Mouse (Mus musculus) ovary, postnatal 14 days (tissue): ENCODE data around the gene Aif1.

Experiments
- DNase-seq: peaks from one replicate; pipeline ENCODE4 v3.0.0; 2022; ENCODE audit warnings: low spot score

Aif1 gene

DNA sequence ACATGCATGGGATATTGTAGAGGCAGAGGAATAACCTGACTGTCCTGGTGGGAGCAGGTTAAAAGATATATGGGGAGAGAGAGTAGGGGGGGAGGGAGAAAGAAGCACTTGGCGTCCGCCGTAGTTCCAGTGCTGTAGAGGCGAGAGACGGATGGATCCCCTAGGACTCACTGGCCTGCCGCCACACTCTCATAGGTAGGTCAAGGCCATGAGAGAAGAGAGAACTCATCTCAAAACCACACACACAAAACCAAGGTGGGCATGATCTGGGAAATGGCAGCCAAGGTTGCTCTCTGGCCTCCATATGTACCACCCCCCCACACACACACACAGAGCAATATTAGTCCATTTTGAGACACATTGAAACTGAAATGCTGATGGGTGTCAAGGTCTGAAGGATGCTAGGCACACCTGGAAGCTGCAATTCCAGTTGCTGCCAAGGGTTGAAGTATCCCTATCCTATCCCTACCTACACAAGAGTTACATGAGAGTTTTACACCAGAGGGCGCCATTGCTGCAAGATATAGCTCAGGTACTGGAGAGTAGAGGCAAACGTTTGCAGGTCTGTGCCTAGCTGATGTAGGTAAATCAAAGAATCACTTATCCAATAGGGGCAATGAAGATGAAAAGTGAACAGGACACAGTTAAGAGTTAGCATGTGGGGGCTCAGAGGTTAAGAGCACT, 9.4 kb downstream of the Aif1 start:
- DNase-seq, result peak; percentile 52

DNA sequence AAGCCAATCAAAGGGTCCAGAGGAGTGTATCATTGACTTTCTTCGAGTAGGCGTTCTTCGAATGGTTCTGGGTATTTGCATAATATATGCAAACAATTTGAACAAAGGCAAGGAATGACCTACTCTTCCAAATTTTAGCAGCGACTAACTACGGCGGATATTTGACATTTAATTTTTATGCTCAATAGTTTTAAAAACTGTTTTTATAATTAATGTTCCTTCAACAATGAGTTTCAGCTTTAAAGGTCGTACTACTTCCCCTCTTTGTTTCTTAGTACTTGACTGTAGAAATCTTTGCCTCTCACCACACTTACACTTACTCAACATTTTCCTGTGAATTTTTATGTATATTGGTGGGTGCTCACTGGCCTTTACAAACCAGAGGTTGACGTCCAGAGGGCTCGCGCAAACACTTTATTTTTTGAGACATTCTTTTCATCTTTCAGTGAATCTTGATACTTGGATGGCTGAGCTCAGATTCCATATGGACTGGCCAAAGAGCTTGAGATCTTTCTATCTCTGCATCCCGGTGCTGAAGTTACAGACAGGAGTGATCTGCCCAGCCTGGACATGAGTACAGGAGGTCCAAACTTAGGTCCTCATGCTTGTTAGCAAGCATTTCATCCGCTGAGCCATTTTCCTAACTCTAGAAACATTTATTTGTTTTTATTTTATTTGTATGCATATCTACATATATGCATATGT, 10.3 kb downstream of the Aif1 start:
- no peak for DNase-seq

DNA sequence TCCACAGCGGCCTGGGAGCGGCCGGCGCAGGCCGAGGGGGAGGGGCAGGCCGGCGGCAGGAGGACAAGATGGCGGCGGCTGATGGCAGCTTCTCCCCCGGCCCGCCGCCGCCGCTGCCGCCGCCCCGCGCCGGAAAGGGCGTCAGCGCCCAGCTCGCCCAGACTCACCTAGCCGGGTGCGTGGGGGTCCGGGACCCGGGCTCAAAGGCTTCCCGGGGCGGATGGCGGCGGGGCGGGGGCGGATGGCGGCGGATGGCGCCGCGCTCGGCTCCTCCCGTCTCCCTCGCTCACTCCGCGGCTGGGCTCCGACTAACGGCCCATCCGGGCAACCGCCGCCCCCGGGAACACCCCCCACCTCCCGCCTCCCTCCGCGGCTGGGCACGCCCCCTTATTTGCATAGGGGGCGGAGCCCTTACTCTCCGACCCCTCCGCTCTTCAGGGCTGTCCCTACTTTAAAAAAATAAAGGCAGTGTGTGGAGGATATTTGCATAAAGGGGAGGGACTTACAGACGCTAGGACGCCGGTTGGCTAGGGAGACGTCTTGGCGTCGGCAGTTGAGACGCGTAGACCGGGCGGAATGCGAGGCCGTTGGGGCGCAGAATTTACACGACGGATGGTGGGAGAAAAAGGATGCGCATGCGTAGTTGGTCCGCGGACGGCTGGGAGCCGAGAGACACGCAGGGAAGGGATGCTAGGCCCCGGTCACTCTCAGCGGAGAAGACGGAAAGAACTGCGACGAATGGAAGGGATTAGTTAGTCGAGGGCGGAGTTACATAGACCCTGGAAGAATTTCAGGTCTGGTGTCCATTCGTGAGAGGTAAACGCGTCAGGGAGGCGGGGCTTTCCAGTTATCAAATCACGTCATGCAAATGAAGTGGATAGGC, 11.1 kb downstream of the Aif1 start, which contains the start of gene Prrc2a:
Prrc2a (minus strand) TSS at position 330 of the 883 bp plus-strand sequence.
- DNase-seq, result peak; percentile 95

GRCm38 (mm10) chr17:35164218-35164567, 11.7 kb downstream of the Aif1 start:
- DNase-seq, result no peak

GRCm38 (mm10) chr17:35163326-35164081, 12.4 kb downstream of the Aif1 start:
- DNase-seq, result no peak

- DNase-seq, result no peak
These were observed 13.1 kb downstream of the Aif1 start for GRCm38 (mm10) chr17:35162730-35163129.

DNA sequence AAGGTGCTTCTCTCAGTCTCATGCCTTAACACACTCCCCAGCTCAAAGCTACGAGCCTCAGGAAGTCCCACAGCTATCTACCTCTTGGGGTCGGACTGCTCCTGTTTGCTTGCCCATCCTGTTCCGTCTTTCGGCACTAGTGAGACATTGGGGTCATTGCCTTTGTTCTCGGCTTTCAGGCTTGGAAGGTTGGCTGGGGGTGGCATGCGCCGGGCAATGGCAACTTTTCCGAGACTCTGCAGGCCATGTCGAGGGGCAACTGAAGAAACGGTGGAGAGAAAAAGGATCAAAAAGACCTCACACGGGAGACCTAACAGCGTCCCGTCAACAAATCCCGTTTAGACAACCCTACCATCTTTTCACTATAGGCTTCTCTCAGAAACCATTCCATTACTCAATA, 13.7 kb downstream of the Aif1 start:
- DNase-seq, result no peak

DNA sequence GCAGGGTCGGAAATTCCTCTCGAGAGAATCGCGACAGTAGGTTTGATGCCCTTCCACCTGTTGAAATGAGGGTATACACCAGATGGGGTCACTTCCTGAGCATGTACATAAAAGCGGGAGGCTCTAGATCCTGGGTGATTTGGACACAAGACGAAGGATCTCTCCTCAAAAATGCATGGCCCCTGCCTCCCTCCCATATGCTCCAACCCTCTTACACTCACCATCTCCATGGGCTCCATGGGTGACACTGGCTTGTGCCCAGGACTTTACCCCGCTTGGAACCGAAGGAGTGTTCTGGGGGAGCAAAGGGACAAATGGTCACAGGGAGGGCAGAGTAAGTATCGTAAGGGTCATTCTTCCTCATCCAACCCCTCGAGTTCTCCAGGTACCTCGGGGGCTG, 14.4 kb downstream of the Aif1 start:
- no peak for DNase-seq

DNA sequence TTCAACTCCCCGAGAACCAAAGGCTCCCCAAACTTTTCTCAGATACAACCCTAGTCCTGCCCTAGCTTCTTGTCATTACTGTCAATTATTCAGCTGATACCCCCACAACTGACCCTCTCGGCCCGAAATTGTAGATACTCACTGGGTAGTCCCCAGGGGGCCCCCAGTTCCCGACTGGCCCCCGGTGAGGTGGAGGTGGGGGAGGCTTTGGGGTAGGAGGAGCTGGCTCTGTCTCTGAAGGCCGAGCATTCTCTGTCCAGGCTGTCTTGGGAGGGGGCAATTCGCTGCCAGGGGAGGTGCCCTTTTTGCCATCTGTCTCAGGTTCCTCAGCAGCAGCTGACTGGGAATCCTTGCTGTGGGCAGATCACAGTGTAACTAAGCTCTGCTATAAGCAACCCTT, 16.2 kb downstream of the Aif1 start:
- no peak for DNase-seq

- no peak for DNase-seq
These were observed 16.8 kb downstream of the Aif1 start for GRCm38 (mm10) chr17:35158850-35159593.

GRCm38 (mm10) chr17:35157661-35158175, 18.1 kb downstream of the Aif1 start:
- no peak for DNase-seq

GRCm38 (mm10) chr17:35157254-35157653, 18.6 kb downstream of the Aif1 start:
- DNase-seq, result no peak

DNA sequence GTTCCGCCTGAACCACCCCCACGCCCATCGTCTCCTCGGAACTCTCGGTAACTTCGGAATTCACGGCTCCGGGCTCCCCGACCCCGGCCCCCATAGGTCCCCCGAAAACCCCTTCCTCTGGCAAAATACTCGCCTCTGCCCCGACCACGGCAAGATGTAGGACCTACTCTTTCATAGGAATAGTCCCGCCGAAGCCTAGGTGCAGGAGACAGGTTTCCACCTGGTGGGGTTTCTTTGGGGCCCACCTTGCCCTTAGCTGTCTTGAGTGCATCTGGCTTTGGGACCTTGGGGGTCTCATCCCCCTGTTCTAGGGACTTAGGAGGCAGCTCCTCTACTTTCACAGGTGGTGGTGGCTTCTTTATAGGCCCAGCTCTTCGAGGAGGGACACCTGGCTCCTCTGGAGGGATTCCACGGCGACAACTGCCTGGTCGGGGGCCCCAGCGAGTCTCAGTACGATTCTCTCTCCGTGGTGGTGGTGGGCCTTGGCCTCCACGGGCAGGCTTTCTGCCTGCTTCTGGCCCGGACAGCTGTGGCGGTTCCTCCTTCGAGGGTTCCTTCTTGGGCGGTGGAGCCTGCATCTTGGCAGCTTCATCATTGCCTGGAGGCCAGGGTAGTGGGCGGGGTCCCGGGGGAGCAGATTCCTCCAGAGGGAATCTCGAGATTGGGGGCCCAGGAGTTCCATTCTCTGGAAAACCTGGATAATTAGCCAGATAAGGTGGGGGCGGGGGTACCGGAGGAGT, 19.2 kb downstream of the Aif1 start:
- DNase-seq, result no peak

DNA sequence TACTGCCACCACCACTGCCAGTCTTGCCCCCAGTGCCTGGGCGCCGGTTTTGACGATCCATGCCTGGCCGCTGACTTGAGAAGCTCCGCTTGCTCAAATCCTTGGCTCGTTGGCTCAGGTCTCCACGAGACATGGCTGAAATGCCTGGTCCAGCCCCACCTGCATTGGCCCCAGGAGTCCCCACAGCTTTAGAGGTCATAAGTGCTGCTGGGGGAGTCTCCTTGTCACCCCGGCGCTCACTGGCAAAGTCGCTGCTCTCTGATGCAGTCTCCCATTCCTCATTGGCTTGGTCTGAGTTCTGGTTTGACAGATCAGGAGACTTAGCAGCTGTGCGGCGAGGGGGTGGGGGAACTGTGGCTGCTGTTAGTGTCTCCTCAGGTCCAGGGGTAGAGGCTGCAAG, 20.4 kb downstream of the Aif1 start:
- DNase-seq, result no peak

- no peak for DNase-seq
These were observed 21.3 kb downstream of the Aif1 start for GRCm38 (mm10) chr17:35154616-35155015.

DNA sequence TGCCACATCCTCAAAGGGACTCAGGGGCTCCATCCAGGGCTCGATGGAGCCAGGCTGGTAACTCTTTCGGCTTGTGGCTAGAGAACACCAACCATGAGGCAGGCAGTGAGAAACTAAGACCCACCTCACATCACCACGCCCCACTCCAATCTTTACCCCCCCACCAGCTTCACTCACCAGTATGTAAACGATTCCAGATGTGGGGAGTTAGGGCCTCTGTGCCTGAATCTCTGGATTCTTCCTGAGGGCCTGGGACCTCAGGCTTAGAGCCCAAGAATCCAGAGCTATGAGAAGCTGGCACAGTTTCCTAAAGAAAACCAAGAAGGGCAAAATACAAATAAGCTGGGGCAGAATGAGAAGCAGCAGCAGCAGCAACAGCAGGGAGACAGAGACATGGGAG, 21.9 kb downstream of the Aif1 start:
- DNase-seq, result no peak

GRCm38 (mm10) chr17:35153077-35153476, 22.8 kb downstream of the Aif1 start:
- DNase-seq, result no peak

- no peak for DNase-seq
These were observed 23.7 kb downstream of the Aif1 start for GRCm38 (mm10) chr17:35152121-35152520.

DNA sequence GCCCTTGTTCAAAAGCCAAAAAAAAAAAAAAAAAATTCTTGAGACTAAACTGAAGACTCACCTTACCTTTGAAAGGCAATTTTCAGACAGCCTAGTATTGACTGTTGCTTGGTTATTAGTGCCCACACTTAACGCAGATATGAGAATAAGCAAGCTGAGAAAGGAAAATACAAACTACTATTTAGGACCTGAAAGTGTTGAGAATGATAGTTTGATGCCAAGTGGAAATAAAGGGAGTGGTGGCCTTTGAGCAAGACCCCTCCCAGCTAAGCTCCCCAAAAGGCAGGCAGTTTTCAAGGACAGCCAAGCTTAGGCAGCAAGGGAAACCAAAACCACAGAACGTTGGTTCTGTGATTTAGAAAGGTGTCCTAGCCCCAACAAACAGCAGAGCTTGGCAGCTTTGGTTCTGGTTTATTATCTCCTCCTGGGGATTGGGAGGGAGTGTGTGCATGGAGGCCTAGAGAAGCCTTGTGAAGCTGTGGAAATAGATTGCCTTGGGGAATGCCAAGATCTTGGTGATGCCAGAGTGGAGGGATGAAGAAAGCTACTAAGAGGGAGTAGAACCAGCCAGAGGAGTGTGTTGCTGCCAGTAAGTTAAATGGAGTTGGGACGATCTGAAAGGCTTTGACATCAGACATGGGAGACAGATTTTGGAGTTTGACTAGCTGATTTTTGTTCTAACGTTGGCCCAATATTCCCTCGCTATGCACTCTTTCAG, 27.8 kb downstream of the Aif1 start:
- DNase-seq, result no peak

- no peak for DNase-seq
These were observed 28.5 kb downstream of the Aif1 start for GRCm38 (mm10) chr17:35147348-35147747.
